Mouse (Mus musculus): Measurements from ENCODE around the gene Ptar1.
A peak's percentile ranks its signal among the peaks of the same experiment; 100 is the strongest.

DNA sequence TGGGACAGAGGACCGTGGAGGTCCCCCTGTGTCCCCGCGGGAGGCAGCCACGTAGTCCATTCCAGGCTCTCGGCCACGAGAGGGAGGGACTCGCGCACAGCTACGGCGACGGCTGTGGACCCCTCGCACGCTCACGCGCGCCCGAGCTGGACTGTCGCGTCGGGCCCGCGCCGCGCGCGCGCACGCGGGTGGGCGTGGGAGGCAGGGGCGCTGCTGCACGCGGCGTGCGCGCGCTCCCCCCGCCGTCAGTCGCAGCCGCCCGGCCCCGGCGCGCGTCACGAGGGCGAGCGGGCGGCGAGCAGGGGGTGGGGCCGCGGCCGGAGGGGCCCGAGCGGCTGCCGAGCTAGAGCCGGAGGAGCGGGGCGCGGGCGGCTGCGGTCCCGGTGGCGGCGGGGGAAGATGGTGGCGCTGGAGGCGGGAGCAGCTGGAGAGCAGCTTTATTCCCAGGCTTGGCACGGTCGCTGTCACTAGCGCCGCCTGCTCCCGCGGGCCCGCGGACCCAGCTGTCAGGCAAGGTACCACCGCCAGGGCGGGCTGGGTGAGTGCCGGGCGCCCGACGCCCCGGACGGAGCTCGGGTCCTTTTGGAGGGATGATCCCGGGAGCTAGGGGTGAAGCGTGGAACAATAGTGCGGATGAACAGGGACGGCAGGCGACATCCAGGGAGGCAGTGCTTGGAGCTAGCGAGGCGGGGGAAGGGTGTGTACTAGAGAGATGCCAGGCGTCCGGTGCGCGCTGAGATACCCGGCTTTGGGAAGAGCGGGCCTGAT, 71.5 kb downstream of the Ptar1 start, which contains the start of gene Apba1:
- TF ChIP-seq CTCF (IDR thresholded peaks at IDR 0.05; ENCODE audit: borderline replicate concordance, insufficient read depth, low read depth, low read length): no peak; the same call in 1 of the 2 replicates
- peak; percentile 68; the same call in 1 of the 2 replicates for TF ChIP-seq POLR2A (IDR thresholded peaks at IDR 0.05; ENCODE audit: borderline replicate concordance, insufficient read depth, low read length)

Measured in cerebellum, adult 2 months (tissue).